Mouse (Mus musculus): ENCODE measurements around the gene Nln. TPM values are rescaled to one million over a fixed set of nuclear protein-coding genes. Genes with fewer than 3 reads are reported as not detected.

Gene Nln
- polyA plus RNA-seq, 2 experiments: 5.3 to 13.7 TPM

GRCm38 (mm10) chr13:104035651-104036050 is 73.8 kb downstream of the Nln start:
- no peaks in the 10 kb centered on the region for H3K27me3 ChIP-seq (ENCODE audit: control insufficient read depth, insufficient read depth, low read length)
- WGBS (ENCODE audit: insufficient replicate concordance): 73% methylated on average over 2 of the region's 2 CpGs
- DNase-seq (ENCODE audit: low read depth in 3 of 3, low spot score in 3 of 3): no peak
- H3K4me2 ChIP-seq (ENCODE audit: low read depth): no peak overlapping the region
- H3K4me1 ChIP-seq (replicated peaks; ENCODE audit: control insufficient read depth in 2 of 2, insufficient read depth in 2 of 2, low read length in 1 of 2): peaks cover 0 to 47% of the 10 kb centered on the region in 2 experiments; a peak in 2 of 4 replicates
- TF ChIP-seq EP300 (IDR thresholded peaks at IDR 0.05; ENCODE audit: low read depth): no peak
- TF ChIP-seq CTCF (IDR thresholded peaks at IDR 0.05; ENCODE audit: low read depth): no peak
- H3K4me3 ChIP-seq (ENCODE audit: insufficient read depth in 1 of 2, low read depth in 2 of 2, low read length in 2 of 2): no peak overlapping the region
- no peak for ATAC-seq (ENCODE audit: insufficient read depth)
- H3K9me3 ChIP-seq (ENCODE audit: control insufficient read depth, low read length): no peaks in the 10 kb centered on the region
- H3K9ac ChIP-seq (replicated peaks): no peak overlapping the region
- H3K27ac ChIP-seq: no peak overlapping the region
- no peaks in the 10 kb centered on the region for H3K36me3 ChIP-seq (replicated peaks; ENCODE audit: control insufficient read depth, insufficient read depth, low read depth)

GRCm38 (mm10) chr13:104034854-104035253 is 74.6 kb downstream of the Nln start:
- Histone ChIP-seq H3K4me3 (ENCODE audit: insufficient read depth in 1 of 2, low read depth in 2 of 2, low read length in 2 of 2) (no peak overlapping the region), H3K9ac (replicated peaks) (no peak overlapping the region), H3K27ac (no peak overlapping the region), H3K9me3 (ENCODE audit: control insufficient read depth, low read length) (no peaks in the 10 kb centered on the region), H3K4me1 (replicated peaks; ENCODE audit: control insufficient read depth in 2 of 2, insufficient read depth in 2 of 2, low read length in 1 of 2) (peaks cover 4 to 44% of the 10 kb centered on the region in 2 experiments), H3K4me2 (ENCODE audit: low read depth) (no peak overlapping the region), H3K27me3 (ENCODE audit: control insufficient read depth, insufficient read depth, low read length) (no peaks in the 10 kb centered on the region), H3K36me3 (replicated peaks; ENCODE audit: control insufficient read depth, insufficient read depth, low read depth) (no peaks in the 10 kb centered on the region)
- DNase-seq (ENCODE audit: low read depth in 3 of 3, low spot score in 3 of 3) (no peak), ATAC-seq (ENCODE audit: insufficient read depth) (no peak)
- 73% methylated on average over 6 of the region's 6 CpGs for WGBS (ENCODE audit: insufficient replicate concordance)
- no peak for TF ChIP-seq CTCF (IDR thresholded peaks at IDR 0.05; ENCODE audit: low read depth)

DNA sequence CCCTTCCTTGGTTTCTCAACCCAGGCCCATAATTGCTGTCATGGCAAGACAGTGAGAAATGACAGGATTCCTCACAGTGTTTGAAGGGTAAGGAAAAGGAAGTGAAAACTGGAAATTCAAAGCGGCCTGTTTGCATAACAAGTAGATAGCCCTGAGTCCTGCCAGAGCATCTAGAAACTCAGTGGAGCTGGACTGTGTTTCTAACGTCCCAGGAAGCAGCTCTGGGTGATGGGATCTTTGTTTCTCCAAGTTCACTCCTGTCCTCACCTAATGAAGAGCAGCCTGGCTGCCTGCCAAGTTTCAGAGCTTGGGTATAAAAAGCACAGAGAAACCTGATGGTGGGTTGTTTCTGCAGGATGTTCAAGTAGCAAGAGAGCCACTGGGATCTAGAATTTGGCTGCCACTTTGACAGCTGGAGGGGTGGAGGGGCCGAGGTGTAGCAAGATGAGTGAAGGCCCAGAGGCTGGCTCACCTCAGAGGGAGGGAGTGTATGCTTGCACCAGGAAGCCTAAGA is 76.7 kb downstream of the Nln start:
- no peak for DNase-seq (ENCODE audit: low read depth in 3 of 3, low spot score in 3 of 3)
- no peaks in the 10 kb centered on the region for H3K9me3 ChIP-seq (ENCODE audit: control insufficient read depth, low read length)
- no peak overlapping the region for H3K9ac ChIP-seq (replicated peaks)
- ATAC-seq (ENCODE audit: insufficient read depth): no peak
- H3K4me1 ChIP-seq (replicated peaks; ENCODE audit: control insufficient read depth in 2 of 2, insufficient read depth in 2 of 2, low read length in 1 of 2): peaks cover 14 to 36% of the 10 kb centered on the region in 2 experiments
- 34% methylated on average over 3 of the region's 3 CpGs for WGBS (ENCODE audit: insufficient replicate concordance)
- H3K27ac ChIP-seq: no peak overlapping the region
- no peak overlapping the region for H3K4me3 ChIP-seq (ENCODE audit: insufficient read depth in 1 of 2, low read depth in 2 of 2, low read length in 2 of 2)
- no peaks in the 10 kb centered on the region for H3K27me3 ChIP-seq (ENCODE audit: control insufficient read depth, insufficient read depth, low read length)
- no peaks in the 10 kb centered on the region for H3K36me3 ChIP-seq (replicated peaks; ENCODE audit: control insufficient read depth, insufficient read depth, low read depth)
- H3K4me2 ChIP-seq (ENCODE audit: low read depth): no peak overlapping the region
- no peak for TF ChIP-seq EP300 (IDR thresholded peaks at IDR 0.05; ENCODE audit: low read depth)
- no peak for TF ChIP-seq CTCF (IDR thresholded peaks at IDR 0.05; ENCODE audit: low read depth)

- ATAC-seq (ENCODE audit: insufficient read depth) (no peak), DNase-seq (ENCODE audit: low read depth in 3 of 3, low spot score in 3 of 3) (no peak)
- no peak overlapping the region for H3K4me3 ChIP-seq (ENCODE audit: insufficient read depth in 1 of 2, low read depth in 2 of 2, low read length in 2 of 2)
- H3K9me3 ChIP-seq (ENCODE audit: control insufficient read depth, low read length): no peaks in the 10 kb centered on the region
- peaks cover 14 to 32% of the 10 kb centered on the region in 2 experiments for H3K4me1 ChIP-seq (replicated peaks; ENCODE audit: control insufficient read depth in 2 of 2, insufficient read depth in 2 of 2, low read length in 1 of 2)
- no peak for TF ChIP-seq CTCF (IDR thresholded peaks at IDR 0.05; ENCODE audit: low read depth)
- no peak for TF ChIP-seq EP300 (IDR thresholded peaks at IDR 0.05; ENCODE audit: low read depth)
- no peak overlapping the region for H3K4me2 ChIP-seq (ENCODE audit: low read depth)
- no peaks in the 10 kb centered on the region for H3K27me3 ChIP-seq (ENCODE audit: control insufficient read depth, insufficient read depth, low read length)
- no peaks in the 10 kb centered on the region for H3K36me3 ChIP-seq (replicated peaks; ENCODE audit: control insufficient read depth, insufficient read depth, low read depth)
- 75% methylated on average over 12 of the region's 12 CpGs for WGBS (ENCODE audit: insufficient replicate concordance)
- no peak overlapping the region for H3K27ac ChIP-seq
- H3K9ac ChIP-seq (replicated peaks): no peak overlapping the region
Measured at GRCm38 (mm10) chr13:104031821-104032331, 77.5 kb downstream of the Nln start.

- no peaks in the 10 kb centered on the region for H3K9me3 ChIP-seq (ENCODE audit: control insufficient read depth, low read length)
- H3K4me1 ChIP-seq (replicated peaks; ENCODE audit: control insufficient read depth in 2 of 2, insufficient read depth in 2 of 2, low read length in 1 of 2): peaks cover 14 to 28% of the 10 kb centered on the region in 2 experiments
- TF ChIP-seq EP300 (IDR thresholded peaks at IDR 0.05; ENCODE audit: low read depth) (no peak), CTCF (IDR thresholded peaks at IDR 0.05; ENCODE audit: low read depth) (no peak)
- 87% methylated on average over 4 of the region's 4 CpGs for WGBS (ENCODE audit: insufficient replicate concordance)
- H3K36me3 ChIP-seq (replicated peaks; ENCODE audit: control insufficient read depth, insufficient read depth, low read depth): no peaks in the 10 kb centered on the region
- no peak overlapping the region for H3K4me3 ChIP-seq (ENCODE audit: insufficient read depth in 1 of 2, low read depth in 2 of 2, low read length in 2 of 2)
- H3K27me3 ChIP-seq (ENCODE audit: control insufficient read depth, insufficient read depth, low read length): no peaks in the 10 kb centered on the region
- DNase-seq (ENCODE audit: low read depth in 3 of 3, low spot score in 3 of 3): no peak
- H3K4me2 ChIP-seq (ENCODE audit: low read depth): no peak overlapping the region
- no peak overlapping the region for H3K27ac ChIP-seq
- no peak for ATAC-seq (ENCODE audit: insufficient read depth)
- no peak overlapping the region for H3K9ac ChIP-seq (replicated peaks)
Measured at GRCm38 (mm10) chr13:104030956-104031355, 78.5 kb downstream of the Nln start.
